Mouse (Mus musculus) CH12.LX (cell line): Measurements from ENCODE around the gene Pdk1.

Experiments used
- CTCF ChIP-seq, 2 experiments: IDR thresholded peaks in 1 of 2; conservative IDR thresholded peaks in 1 of 2; 2 replicates each; pipeline ENCODE4 v1.5.1; 2011 to 2012; ENCODE audit warnings: low read depth in 2 of 2, low read length in 2 of 2, improper control_type of control experiment in 1 of 2, inconsistent platforms in 1 of 2, mild to moderate bottlenecking in 1 of 2, moderate library complexity in 1 of 2
- ETS1 ChIP-seq: conservative IDR thresholded peaks from 2 replicates; pipeline ENCODE4 v1.6.1; 2012; ENCODE audit warnings: low read depth, mild to moderate bottlenecking, inconsistent platforms, low read length, improper control_type of control experiment, moderate library complexity
- MAX ChIP-seq: IDR thresholded peaks from 2 replicates; pipeline ENCODE4 v1.6.1; 2011; ENCODE audit warnings: low read length, improper control_type of control experiment
- RAD21 ChIP-seq: IDR thresholded peaks from 2 replicates; pipeline ENCODE4 v1.6.1; 2011; ENCODE audit warnings: low read depth, mild to moderate bottlenecking, low read length, improper control_type of control experiment, moderate library complexity
- SIN3A ChIP-seq: IDR thresholded peaks from 2 replicates; pipeline ENCODE4 v1.6.1; 2012; ENCODE audit warnings: low read length, improper control_type of control experiment, inconsistent platforms
- SMC3 ChIP-seq: IDR thresholded peaks from 2 replicates; pipeline ENCODE4 v1.6.1; 2011; ENCODE audit warnings: low read depth, low read length, improper control_type of control experiment
- ZKSCAN1 ChIP-seq: IDR thresholded peaks from 2 replicates; pipeline ENCODE4 v1.6.1; 2012; ENCODE audit warnings: low read depth, inconsistent platforms, low read length, improper control_type of control experiment, borderline replicate concordance

DNA sequence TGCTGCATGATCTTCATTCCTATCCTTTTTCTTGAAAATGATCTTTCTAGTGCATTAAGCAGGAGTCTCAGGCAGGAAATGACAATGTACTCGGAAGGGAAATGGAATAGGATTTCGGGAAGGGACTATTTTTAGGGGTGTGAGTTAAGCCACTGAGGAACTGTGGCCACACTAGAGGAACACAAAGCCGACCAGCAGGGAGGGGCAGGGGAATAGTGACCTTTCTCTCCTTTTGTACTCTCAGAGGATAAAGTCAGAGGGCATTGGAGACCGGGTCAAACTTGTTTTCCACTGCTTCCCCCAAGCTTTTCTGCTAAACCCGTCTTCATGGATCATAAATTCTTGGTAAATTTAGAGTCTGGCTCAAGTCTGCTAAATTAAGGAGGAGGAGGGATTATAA lies 5.5 kb upstream of the Pdk1 start:
- TF ChIP-seq RAD21 (no peak), ETS1 (no peak), CTCF (conservative IDR thresholded peaks at IDR 0.05 in 1 of 2, IDR thresholded peaks at IDR 0.05 in 1 of 2; ENCODE audit: low read depth in 2 of 2, low read length in 2 of 2) (no peak), SIN3A (no peak), ZKSCAN1 (no peak), MAX (no peak), SMC3 (no peak)
